Mouse (Mus musculus) stomach, embryonic 16.5 days (tissue): ENCODE results near the gene Mapk11. TPM values are rescaled to one million over a fixed set of nuclear protein-coding genes. Genes with fewer than 3 reads are reported as not detected.
A peak's percentile ranks its signal among the peaks of the same experiment; 100 is the strongest.

Experiments used
- ATAC-seq: fragments of 200-750 bp; cut with Nextera tagmentation; 2 replicates; pipeline ENCODE4 v1.8.0; 2017; ENCODE audit warnings: moderate number of reproducible peaks, moderate TSS enrichment; ENCODE audit not compliant: insufficient read depth, low FRiP score
- H3K27ac ChIP-seq: fragments of 300-500 bp; sonication (generic); 2 replicates; pipeline ENCODE4 v1.5.1; 2014; ENCODE audit warnings: low read length
- H3K27me3 ChIP-seq: fragments of 300-500 bp; sonication (generic); 2 replicates; pipeline ENCODE4 v1.6.1; 2014; ENCODE audit warnings: low read length, control low read depth, mixed read lengths; ENCODE audit not compliant: control insufficient read depth, insufficient read depth
- H3K36me3 ChIP-seq: fragments of 300-500 bp; sonication (generic); 2 replicates; pipeline ENCODE4 v1.6.1; 2014; ENCODE audit warnings: low read length; ENCODE audit not compliant: control insufficient read depth, insufficient read depth
- H3K4me1 ChIP-seq: fragments of 300-500 bp; sonication (generic); 2 replicates; pipeline ENCODE4 v1.6.1; 2014; ENCODE audit warnings: low read length, control low read depth, mixed read lengths; ENCODE audit not compliant: control insufficient read depth, insufficient read depth
- H3K4me2 ChIP-seq: fragments of 300-500 bp; sonication (generic); 2 replicates; pipeline ENCODE4 v1.6.1; 2014; ENCODE audit warnings: low read depth, low read length, mixed read lengths
- H3K4me3 ChIP-seq: fragments of 300-500 bp; sonication (generic); replicated peaks from 2 replicates; pipeline ENCODE4 v1.5.1; 2014; ENCODE audit warnings: mild to moderate bottlenecking, low read length
- H3K9ac ChIP-seq: fragments of 300-500 bp; sonication (generic); 2 replicates; pipeline ENCODE4 v1.6.1; 2014; ENCODE audit warnings: low read length
- H3K9me3 ChIP-seq: fragments of 300-500 bp; sonication (generic); replicated peaks from 2 replicates; pipeline ENCODE4 v1.6.1; 2016; ENCODE audit warnings: low read length, control low read depth; ENCODE audit not compliant: control insufficient read depth
- WGBS: fragments of 180-500 bp; shearing (Covaris S2); extraction: QIAGEN DNeasy Blood & Tissue Kit; methylation state at CpG from one replicate; pipeline ENCODE4 v1.1.7; 2014; 5-methylcytosine and 5-hydroxymethylcytosine counted together
- polyA plus RNA-seq: library from polyadenylated mRNA; unstranded; fragments of >200 nt; fragmentation: Nextera tagmentation; extraction: Ambion mirVana; gene quantifications from 2 replicates; pipeline ENCODE4 v1.2.1, GENCODE M21; 2015

The Mapk11 gene
- polyA plus RNA-seq, 1 experiment from 2014 or later, result 5.1 TPM

GRCm38 (mm10) chr15:89140659-89141252 lies 8.7 kb downstream of the Mapk11 start, which contains the start of gene Mapk12:
TSS of gene Mapk12 (minus strand) at chr15:89140703.
- ATAC-seq, result peak; percentile 61; the same call in 1 of the 2 replicates

GRCm38 (mm10) chr15:89140048-89140658 lies 9.3 kb downstream of the Mapk11 start:
- H3K4me1 ChIP-seq, result peaks cover 5% of the 10 kb centered on the region
- H3K9me3 ChIP-seq, result no peaks in the 10 kb centered on the region
- peaks cover 24% of the 10 kb centered on the region for H3K27me3 ChIP-seq
- H3K9ac ChIP-seq, result peak overlapping the region; percentile 59
- H3K4me2 ChIP-seq, result peak overlapping the region; percentile 61
- peak; percentile 46; the same call in 1 of the 2 replicates for ATAC-seq
- H3K4me3 ChIP-seq, result peak overlapping the region; percentile 42
- no peak overlapping the region for H3K27ac ChIP-seq
- whole genome bisulfite sequencing, result 0% methylated on average over 53 of the region's 53 CpGs
- H3K36me3 ChIP-seq, result no peaks in the 10 kb centered on the region

More at GRCm38 (mm10) chr15:89140659-89141252, 8.7 kb downstream of the Mapk11 start, which contains the start of gene Mapk12:
- WGBS, result 2% methylated on average over 21 of the region's 21 CpGs
- H3K4me2 ChIP-seq, result peak within 1 kb of the TSS; percentile 61
- H3K27me3 ChIP-seq, result peaks cover 27% of the 10 kb centered on the region
- peaks cover 5% of the 10 kb centered on the region for H3K4me1 ChIP-seq
- H3K9ac ChIP-seq, result peak within 1 kb of the TSS; percentile 59
- H3K4me3 ChIP-seq, result peak within 1 kb of the TSS; percentile 42
- H3K27ac ChIP-seq, result no peak within 1 kb of the TSS
- no peaks in the 10 kb centered on the region for H3K36me3 ChIP-seq
- H3K9me3 ChIP-seq, result no peaks in the 10 kb centered on the region

GRCm38 (mm10) chr15:89138531-89138930 lies 10.9 kb downstream of the Mapk11 start:
- H3K36me3 ChIP-seq, result no peaks in the 10 kb centered on the region
- WGBS, result 95% methylated on average over 6 of the region's 6 CpGs
- peaks cover 24% of the 10 kb centered on the region for H3K27me3 ChIP-seq

GRCm38 (mm10) chr15:89138046-89138405 lies 11.4 kb downstream of the Mapk11 start:
- WGBS, result 84% methylated on average over 7 of the region's 7 CpGs

More at GRCm38 (mm10) chr15:89138531-89138930, 10.9 kb downstream of the Mapk11 start:
- H3K9ac ChIP-seq, result no peak overlapping the region
- H3K4me2 ChIP-seq, result no peak overlapping the region
- no peak overlapping the region for H3K4me3 ChIP-seq
- no peaks in the 10 kb centered on the region for H3K9me3 ChIP-seq
- peaks cover 5% of the 10 kb centered on the region for H3K4me1 ChIP-seq
- H3K27ac ChIP-seq, result no peak overlapping the region
- ATAC-seq, result no peak

GRCm38 (mm10) chr15:89137378-89138045 lies 11.9 kb downstream of the Mapk11 start:
- Histone ChIP-seq H3K9ac (no peak overlapping the region), H3K4me2 (no peak overlapping the region), H3K4me1 (peaks cover 5% of the 10 kb centered on the region), H3K4me3 (no peak overlapping the region), H3K27me3 (peaks cover 22% of the 10 kb centered on the region), H3K27ac (no peak overlapping the region), H3K36me3 (no peaks in the 10 kb centered on the region), H3K9me3 (no peaks in the 10 kb centered on the region)
- no peak for ATAC-seq
- WGBS, result 70% methylated on average over 11 of the region's 11 CpGs

More at GRCm38 (mm10) chr15:89138046-89138405, 11.4 kb downstream of the Mapk11 start:
- no peak overlapping the region for H3K9ac ChIP-seq
- H3K27ac ChIP-seq, result no peak overlapping the region
- H3K27me3 ChIP-seq, result peaks cover 24% of the 10 kb centered on the region
- no peak overlapping the region for H3K4me2 ChIP-seq
- no peaks in the 10 kb centered on the region for H3K36me3 ChIP-seq
- no peak overlapping the region for H3K4me3 ChIP-seq
- no peaks in the 10 kb centered on the region for H3K9me3 ChIP-seq
- no peak for ATAC-seq
- H3K4me1 ChIP-seq, result peaks cover 5% of the 10 kb centered on the region

GRCm38 (mm10) chr15:89136461-89137155 lies 12.8 kb downstream of the Mapk11 start:
- H3K9ac ChIP-seq, result no peak overlapping the region
- peaks cover 20% of the 10 kb centered on the region for H3K27me3 ChIP-seq
- no peak overlapping the region for H3K4me2 ChIP-seq
- no peak overlapping the region for H3K4me3 ChIP-seq
- H3K9me3 ChIP-seq, result no peaks in the 10 kb centered on the region
- 88% methylated on average over 5 of the region's 5 CpGs for WGBS
- no peaks in the 10 kb centered on the region for H3K36me3 ChIP-seq
- no peak for ATAC-seq
- no peak overlapping the region for H3K27ac ChIP-seq
- peaks cover 5% of the 10 kb centered on the region for H3K4me1 ChIP-seq

GRCm38 (mm10) chr15:89131316-89131715 lies 18.1 kb downstream of the Mapk11 start:
- Histone ChIP-seq H3K27me3 (no peaks in the 10 kb centered on the region), H3K4me1 (peaks cover 15% of the 10 kb centered on the region), H3K36me3 (no peaks in the 10 kb centered on the region), H3K9me3 (no peaks in the 10 kb centered on the region), H3K27ac (no peak overlapping the region), H3K4me3 (no peak overlapping the region), H3K9ac (no peak overlapping the region), H3K4me2 (no peak overlapping the region)
- WGBS, result 90% methylated on average over 3 of the region's 3 CpGs
- no peak for ATAC-seq

- Histone ChIP-seq H3K9ac (no peak overlapping the region), H3K27ac (no peak overlapping the region), H3K9me3 (no peaks in the 10 kb centered on the region), H3K4me3 (no peak overlapping the region), H3K27me3 (no peaks in the 10 kb centered on the region), H3K4me2 (no peak overlapping the region), H3K4me1 (peaks cover 15% of the 10 kb centered on the region), H3K36me3 (no peaks in the 10 kb centered on the region)
- no peak for ATAC-seq
Measured at GRCm38 (mm10) chr15:89130245-89130644, 19.2 kb downstream of the Mapk11 start.
